Mouse (Mus musculus) E14TG2a.4 (cell line): ENCODE measurements around the gene Olfr432.
"Not testable (repeated sequence)": the region's sequence is repeated elsewhere in the genome, so short reads cannot be mapped to it uniquely, and the experiment has no call there.

Experiments used
- H3K27me3 ChIP-seq: 2 replicates; pipeline ENCODE4 v1.6.1; 2014; ENCODE audit warnings: low read length, control low read depth; ENCODE audit not compliant: insufficient read depth
- H3K36me3 ChIP-seq: 2 replicates; pipeline ENCODE4 v1.6.1; 2014; ENCODE audit warnings: low read length, control low read depth; ENCODE audit not compliant: insufficient read depth
- H3K4me1 ChIP-seq: replicated peaks from 2 replicates; pipeline ENCODE4 v1.6.1; 2014; ENCODE audit warnings: low read depth, low read length, control low read depth
- H3K4me3 ChIP-seq: replicated peaks from 2 replicates; pipeline ENCODE4 v1.5.1; 2014; ENCODE audit warnings: mild to moderate bottlenecking, low read length
- H3K9me3 ChIP-seq: 2 replicates; pipeline ENCODE4 v1.6.1; 2014; ENCODE audit warnings: low read length, control low read depth
- CTCF ChIP-seq: conservative IDR thresholded peaks from 2 replicates; pipeline ENCODE4 v1.5.1; 2014; ENCODE audit warnings: low read length
- NANOG ChIP-seq: IDR thresholded peaks from 2 replicates; pipeline ENCODE4 v1.6.1; 2014; ENCODE audit warnings: borderline replicate concordance, low read length, mixed read lengths
- POU5F1 ChIP-seq: IDR thresholded peaks from 2 replicates; pipeline ENCODE4 v1.6.1; 2014; ENCODE audit warnings: low read length, borderline replicate concordance

The Olfr432 gene

DNA sequence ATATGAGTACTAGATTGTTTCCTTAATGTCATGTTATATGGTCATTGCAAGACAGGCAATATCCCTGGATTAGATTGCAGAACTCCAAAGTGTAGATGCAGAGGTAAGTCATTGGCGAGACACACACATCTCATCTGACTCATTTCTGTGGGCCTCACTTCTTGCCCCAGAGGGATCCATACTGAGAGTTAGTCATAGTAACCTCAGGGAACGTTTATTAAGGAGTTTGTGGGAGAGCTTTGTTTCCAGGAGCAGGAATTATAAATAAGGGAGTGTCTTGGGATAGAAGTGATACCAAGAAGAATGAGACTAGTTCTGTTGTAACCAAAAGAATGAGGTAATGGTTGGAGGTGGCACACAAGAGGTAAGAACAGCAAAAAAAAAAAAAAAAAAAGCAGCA, at the start of gene Olfr432:
TSS of gene Olfr432 (plus strand) at position 313 of the 400 bp plus-strand sequence.
- no peaks in the 10 kb centered on the region for H3K27me3 ChIP-seq
- no peak for TF ChIP-seq POU5F1
- no peaks in the 10 kb centered on the region for H3K9me3 ChIP-seq
- no peaks in the 10 kb centered on the region for H3K36me3 ChIP-seq
- no peak within 1 kb of the TSS for H3K4me3 ChIP-seq
- H3K4me1 ChIP-seq = no peaks in the 10 kb centered on the region

DNA sequence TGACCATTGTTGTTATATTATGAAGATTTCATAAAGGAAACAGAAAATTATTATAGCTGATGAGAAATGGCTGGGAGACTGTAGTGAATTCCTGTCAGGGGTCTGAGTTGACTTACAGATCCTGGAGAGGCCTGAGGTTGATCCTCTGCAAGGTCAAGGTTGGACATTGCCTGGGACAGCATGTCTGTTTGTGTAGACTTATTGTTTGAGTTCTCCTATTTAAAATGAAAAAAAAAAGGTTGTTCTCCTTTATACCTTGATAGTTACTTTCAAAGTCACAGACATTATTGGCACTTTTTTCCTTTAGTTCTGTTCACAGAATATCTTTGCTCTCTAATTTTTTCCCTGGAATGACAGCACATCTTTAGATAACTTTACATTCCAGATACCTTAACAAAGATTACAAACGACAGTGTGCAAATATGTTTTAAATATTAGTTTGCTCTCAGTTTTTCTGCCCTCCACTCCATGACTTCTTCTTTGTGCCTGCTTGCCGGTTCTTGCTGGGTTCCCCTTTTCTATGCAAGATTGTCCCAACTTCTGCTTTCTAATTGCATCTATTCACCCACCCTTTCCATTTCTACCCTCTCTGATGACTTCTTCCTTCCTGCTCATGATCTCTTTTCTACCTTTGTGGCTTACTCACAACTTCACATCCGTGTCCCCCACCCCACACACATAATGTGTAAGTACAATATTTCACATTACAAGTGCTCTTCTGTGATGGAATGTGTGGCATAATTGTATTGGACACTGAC, 44.5 kb upstream of the Olfr432 start:
- H3K4me3 ChIP-seq, H3K27me3 ChIP-seq: not testable (repeated sequence)

GRCm38 (mm10) chr1:174007050-174007449, 42.0 kb upstream of the Olfr432 start:
- not testable (repeated sequence) for H3K4me3 ChIP-seq, H3K36me3 ChIP-seq, H3K27me3 ChIP-seq, H3K4me1 ChIP-seq, H3K9me3 ChIP-seq

More for the DNA sequence above, 44.5 kb upstream of the Olfr432 start:
- H3K36me3 ChIP-seq, H3K9me3 ChIP-seq, H3K4me1 ChIP-seq: not testable (repeated sequence)

DNA sequence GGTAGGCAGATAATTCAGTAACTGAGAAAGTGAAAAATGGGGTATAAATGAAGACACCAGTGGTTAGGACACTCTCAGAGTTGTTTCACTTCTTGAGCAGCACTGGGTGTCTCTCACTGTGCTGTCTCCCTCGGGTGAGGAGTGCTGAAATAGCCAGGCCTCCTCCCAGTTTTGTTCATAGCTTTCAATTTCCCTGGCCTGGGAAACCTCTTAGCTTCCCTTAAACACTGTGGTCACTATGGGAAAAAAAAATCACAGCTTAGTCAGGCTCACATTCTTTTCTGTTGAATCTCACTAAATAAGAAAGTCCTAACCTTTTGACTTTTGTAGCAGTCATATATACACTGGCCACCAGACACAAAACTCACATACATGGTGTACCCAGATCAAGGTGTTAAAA, 17.3 kb upstream of the Olfr432 start, which contains the start of gene Ifi205:
TSS of gene Ifi205 (minus strand) at position 113 of the 400 bp plus-strand sequence.
- no peaks in the 10 kb centered on the region for H3K27me3 ChIP-seq
- no peaks in the 10 kb centered on the region for H3K9me3 ChIP-seq
- TF ChIP-seq POU5F1 (no peak), CTCF (no peak), NANOG (no peak)
- no peak within 1 kb of the TSS for H3K4me3 ChIP-seq
- no peaks in the 10 kb centered on the region for H3K36me3 ChIP-seq
- H3K4me1 ChIP-seq = no peaks in the 10 kb centered on the region

DNA sequence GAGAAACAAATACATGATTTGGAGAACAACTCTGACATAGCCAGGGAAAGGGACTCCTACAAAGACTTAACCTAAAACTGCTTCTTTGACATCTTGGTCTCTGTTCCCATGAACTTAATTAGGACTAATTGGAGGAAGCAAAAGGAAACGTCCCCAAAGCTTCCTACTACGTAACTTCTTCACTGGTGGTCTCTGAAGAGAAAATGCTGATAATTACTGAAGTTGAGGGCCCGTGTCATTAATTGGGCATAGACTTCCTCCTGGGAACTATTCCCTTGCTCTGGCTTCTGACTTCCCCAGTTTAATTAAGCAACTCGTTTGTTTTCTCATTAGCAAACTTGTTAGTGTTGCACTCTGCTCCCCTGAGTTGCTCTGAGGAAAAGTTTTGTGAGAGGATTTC, 13.2 kb upstream of the Olfr432 start:
- no peaks in the 10 kb centered on the region for H3K9me3 ChIP-seq
- TF ChIP-seq POU5F1 (no peak), CTCF (no peak), NANOG (no peak)

DNA sequence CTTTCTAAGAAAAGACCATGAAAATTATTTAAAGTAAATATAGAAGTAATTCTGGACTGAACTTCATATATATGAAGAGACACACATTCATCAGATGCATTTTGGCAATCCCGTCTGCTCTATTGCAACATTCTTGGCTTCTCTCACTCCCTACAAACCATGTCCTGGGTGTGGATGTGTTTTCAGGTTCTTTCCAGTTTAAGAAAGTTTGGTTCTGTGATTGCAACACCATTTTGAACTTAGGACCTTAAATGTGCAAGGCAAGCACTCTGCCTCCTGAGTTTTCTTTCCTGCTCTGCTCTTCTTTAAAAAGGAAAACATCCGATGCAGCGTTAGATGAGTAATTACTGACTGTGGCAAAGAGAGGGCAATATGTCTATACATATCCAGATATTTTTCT, 10.5 kb upstream of the Olfr432 start:
- Histone ChIP-seq H3K4me3 (no peak overlapping the region), H3K9me3 (no peaks in the 10 kb centered on the region), H3K4me1 (no peaks in the 10 kb centered on the region), H3K36me3 (no peaks in the 10 kb centered on the region), H3K27me3 (no peaks in the 10 kb centered on the region)
- TF ChIP-seq CTCF (no peak), NANOG (no peak), POU5F1 (no peak)

More for the DNA sequence above, 13.2 kb upstream of the Olfr432 start:
- Histone ChIP-seq H3K36me3 (no peaks in the 10 kb centered on the region), H3K4me3 (no peak overlapping the region), H3K27me3 (no peaks in the 10 kb centered on the region), H3K4me1 (no peaks in the 10 kb centered on the region)

DNA sequence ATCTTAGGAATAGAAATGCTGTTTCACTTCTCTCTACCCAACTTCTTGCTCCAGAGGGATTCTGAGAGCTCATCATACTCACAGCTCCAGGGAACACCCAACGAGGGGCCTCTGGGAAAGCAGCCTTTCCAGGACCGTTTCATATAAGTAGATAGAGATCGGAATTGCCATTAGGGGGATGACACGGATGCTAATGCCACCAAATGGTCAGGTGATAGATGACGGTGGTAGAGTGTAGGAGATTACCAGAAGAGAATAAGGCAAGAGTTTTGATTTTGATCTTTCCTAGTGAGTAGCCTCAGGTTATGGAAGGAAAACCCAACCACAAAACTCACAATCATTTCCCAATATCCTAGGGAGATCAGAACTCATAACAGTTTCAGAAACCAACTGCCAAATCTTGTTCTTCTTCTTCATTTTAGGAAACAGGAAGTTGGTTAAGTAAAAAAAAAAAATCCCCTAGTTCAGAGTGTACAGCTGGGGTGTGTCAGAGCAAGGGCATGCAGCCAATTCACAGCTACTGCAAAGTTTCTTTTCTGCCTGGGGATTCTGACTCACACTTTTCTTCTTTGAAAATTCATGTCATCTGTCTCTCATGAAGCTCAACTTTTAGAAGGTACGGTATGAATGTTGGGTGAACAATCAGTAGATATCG, 8.4 kb upstream of the Olfr432 start, which contains the start of gene Olfr433:
TSS of gene Olfr433 (plus strand) at position 183 of the 655 bp plus-strand sequence.
- H3K27me3 ChIP-seq = no peaks in the 10 kb centered on the region
- H3K9me3 ChIP-seq = no peaks in the 10 kb centered on the region
- H3K36me3 ChIP-seq = no peaks in the 10 kb centered on the region
- TF ChIP-seq CTCF (no peak), POU5F1 (no peak)
- H3K4me1 ChIP-seq = no peaks in the 10 kb centered on the region
- no peak within 1 kb of the TSS for H3K4me3 ChIP-seq

GRCm38 (mm10) chr1:174042091-174042884, 6.7 kb upstream of the Olfr432 start:
- not testable (repeated sequence) for H3K4me3 ChIP-seq, H3K4me1 ChIP-seq, H3K27me3 ChIP-seq, H3K9me3 ChIP-seq, H3K36me3 ChIP-seq

- TF ChIP-seq CTCF = no peak
- TF ChIP-seq NANOG = no peak
- no peak for TF ChIP-seq POU5F1
Observed at GRCm38 (mm10) chr1:174044431-174044830, 4.6 kb upstream of the Olfr432 start.

DNA sequence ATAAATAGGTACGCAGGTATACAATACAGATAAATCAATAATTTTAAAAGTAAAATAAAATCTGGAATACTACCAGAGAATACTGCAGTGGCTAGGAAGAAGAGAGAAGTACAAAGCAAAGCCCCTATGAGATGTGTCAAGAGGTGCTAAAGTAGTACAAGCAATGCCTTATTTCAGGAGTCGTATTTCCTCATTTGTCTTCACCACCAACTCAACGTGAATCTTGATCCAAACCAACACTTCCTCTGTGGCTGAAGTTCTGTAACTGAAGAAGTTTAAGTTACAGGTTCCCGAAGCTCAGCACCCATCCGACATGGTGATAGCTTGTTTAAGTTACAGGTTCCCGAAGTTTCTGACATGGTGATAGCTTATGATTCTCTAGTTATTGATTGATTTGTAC, 778 bp upstream of the Olfr432 start:
- not testable (repeated sequence) for H3K36me3 ChIP-seq, H3K9me3 ChIP-seq, H3K4me1 ChIP-seq, H3K27me3 ChIP-seq, H3K4me3 ChIP-seq

More at GRCm38 (mm10) chr1:174044431-174044830, 4.6 kb upstream of the Olfr432 start:
- H3K36me3 ChIP-seq = no peaks in the 10 kb centered on the region
- no peaks in the 10 kb centered on the region for H3K4me1 ChIP-seq
- no peak overlapping the region for H3K4me3 ChIP-seq
- H3K9me3 ChIP-seq = no peaks in the 10 kb centered on the region
- no peaks in the 10 kb centered on the region for H3K27me3 ChIP-seq

DNA sequence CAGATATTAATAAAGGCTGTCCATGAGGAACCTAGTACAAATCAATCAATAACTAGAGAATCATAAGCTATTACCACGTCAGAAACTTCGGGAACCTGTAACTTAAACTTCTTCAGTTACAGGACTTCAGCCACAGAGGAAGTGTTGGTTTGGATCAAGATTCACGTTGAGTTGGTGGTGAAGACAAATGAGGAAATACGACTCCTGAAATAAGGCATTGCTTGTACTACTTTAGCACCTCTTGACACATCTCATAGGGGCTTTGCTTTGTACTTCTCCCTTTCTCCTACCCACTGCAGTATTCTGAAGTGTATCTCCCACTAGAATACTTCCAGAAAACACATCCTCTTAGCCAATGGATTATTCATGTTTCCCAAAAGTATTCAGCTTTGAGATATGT, 352 bp downstream of the Olfr432 start:
- H3K4me1 ChIP-seq, H3K4me3 ChIP-seq, H3K27me3 ChIP-seq, H3K36me3 ChIP-seq, H3K9me3 ChIP-seq: not testable (repeated sequence)
